Mouse (Mus musculus) spleen, adult 2 months (tissue): ENCODE results near the gene Bcl7a. TPM values are rescaled to one million over a fixed set of nuclear protein-coding genes. Genes with fewer than 3 reads are reported as not detected.

Source experiments
- DNase-seq, 2 experiments: peaks; one replicate each; pipeline versions ENCODE4 v3.0.0 to v3.0.0-alpha.2; 2012 to 2021; ENCODE audit warnings: low spot score in 2 of 2, low read depth in 1 of 2
- H3K27ac ChIP-seq: fragments of 200-500 bp; 2 replicates; pipeline ENCODE4 v1.5.1; 2012; ENCODE audit warnings: low read length, inconsistent platforms; ENCODE audit not compliant: insufficient read depth
- H3K27me3 ChIP-seq: fragments of 200-500 bp; 2 replicates; pipeline ENCODE4 v1.6.1; 2012; ENCODE audit warnings: mild to moderate bottlenecking, moderate library complexity, low read length, inconsistent platforms; ENCODE audit not compliant: control insufficient read depth, insufficient read depth
- H3K36me3 ChIP-seq: fragments of 200-500 bp; 2 replicates; pipeline ENCODE4 v1.6.1; 2012; ENCODE audit warnings: mild to moderate bottlenecking, low read length, inconsistent platforms; ENCODE audit not compliant: control insufficient read depth, insufficient read depth
- H3K4me1 ChIP-seq: fragments of 200-500 bp; 2 replicates; pipeline ENCODE4 v1.6.1; 2011; ENCODE audit warnings: inconsistent platforms; ENCODE audit not compliant: control insufficient read depth, insufficient read depth, insufficient read length
- H3K4me3 ChIP-seq: fragments of 200-500 bp; 2 replicates; pipeline ENCODE4 v1.5.1; 2011; ENCODE audit warnings: mild to moderate bottlenecking, inconsistent platforms; ENCODE audit not compliant: insufficient read depth, insufficient read length; ENCODE audit errors: extremely low read depth
- CTCF ChIP-seq: fragments of 200-500 bp; IDR thresholded peaks from 2 replicates; pipeline ENCODE4 v1.5.1; 2011; ENCODE audit warnings: mild to moderate bottlenecking, inconsistent platforms; ENCODE audit not compliant: insufficient read depth, insufficient read length, insufficient replicate concordance; ENCODE audit errors: extremely low read depth
- POLR2A ChIP-seq: fragments of 200-500 bp; IDR thresholded peaks from 2 replicates; pipeline ENCODE4 v1.6.1; 2011; ENCODE audit warnings: low read depth, low read length, inconsistent platforms
- WGBS: fragments of 180-500 bp; shearing (Covaris S2); methylation state at CpG from one replicate; pipeline ENCODE4 v1.1.7; 2018; 5-methylcytosine and 5-hydroxymethylcytosine counted together
- polyA plus RNA-seq: library from polyadenylated mRNA; depleted of rRNA; stranded (reverse); fragments of >200 nt; gene quantifications from 2 replicates; pipeline ENCODE4 v1.2.3, GENCODE M21; 2012

Gene Bcl7a
- polyA plus RNA-seq, 1 experiment = 12.4 TPM

GRCm38 (mm10) chr5:123345853-123346654 is 2.4 kb downstream of the Bcl7a start:
- peak overlapping the region; percentile 99; the same call in 1 of the 2 replicates for H3K4me3 ChIP-seq
- peaks cover 22% of the 10 kb centered on the region for H3K4me1 ChIP-seq
- H3K27ac ChIP-seq = peak overlapping the region; percentile 96
- DNase-seq = peak in 1 of 2 experiments; percentile 36
- WGBS = 5% methylated on average over 22 of the region's 22 CpGs
- H3K36me3 ChIP-seq = no peaks in the 10 kb centered on the region
- no peak for TF ChIP-seq CTCF
- TF ChIP-seq POLR2A = no peak
- no peaks in the 10 kb centered on the region for H3K27me3 ChIP-seq

- peak overlapping the region; percentile 36 for H3K27ac ChIP-seq
These were observed 3.2 kb downstream of the Bcl7a start for GRCm38 (mm10) chr5:123346701-123347270.

GRCm38 (mm10) chr5:123347985-123348384 is 4.4 kb downstream of the Bcl7a start:
- H3K27me3 ChIP-seq = no peaks in the 10 kb centered on the region
- H3K4me3 ChIP-seq = no peak overlapping the region
- H3K36me3 ChIP-seq = no peaks in the 10 kb centered on the region
- no peak for DNase-seq
- no peak overlapping the region for H3K27ac ChIP-seq
- no peak for TF ChIP-seq CTCF
- TF ChIP-seq POLR2A = no peak
- 79% methylated on average over 2 of the region's 2 CpGs for WGBS
- peaks cover 22% of the 10 kb centered on the region for H3K4me1 ChIP-seq

More at GRCm38 (mm10) chr5:123346701-123347270, 3.2 kb downstream of the Bcl7a start:
- 69% methylated on average over 7 of the region's 7 CpGs for WGBS
- TF ChIP-seq CTCF (no peak), POLR2A (no peak)
- Histone ChIP-seq H3K4me3 (no peak overlapping the region), H3K4me1 (peaks cover 22% of the 10 kb centered on the region), H3K36me3 (no peaks in the 10 kb centered on the region), H3K27me3 (no peaks in the 10 kb centered on the region)
- DNase-seq = no peak

GRCm38 (mm10) chr5:123350386-123350785 is 6.8 kb downstream of the Bcl7a start:
- Histone ChIP-seq H3K4me3 (no peak overlapping the region), H3K36me3 (peaks cover 3% of the 10 kb centered on the region; the same call in 1 of the 2 replicates), H3K4me1 (peaks cover 18% of the 10 kb centered on the region; the same call in 1 of the 2 replicates), H3K27ac (peak overlapping the region; percentile 36; the same call in 1 of the 2 replicates), H3K27me3 (no peaks in the 10 kb centered on the region)
- WGBS = 45% methylated on average over 10 of the region's 10 CpGs
- peak in 1 of 2 experiments; percentile 31 for DNase-seq
- no peak for TF ChIP-seq CTCF
- TF ChIP-seq POLR2A = no peak

GRCm38 (mm10) chr5:123355918-123356317 is 12.3 kb downstream of the Bcl7a start:
- Histone ChIP-seq H3K4me1 (no peaks in the 10 kb centered on the region), H3K27ac (no peak overlapping the region), H3K4me3 (no peak overlapping the region), H3K36me3 (peaks cover 13% of the 10 kb centered on the region; the same call in 1 of the 2 replicates), H3K27me3 (no peaks in the 10 kb centered on the region)
- no peak for DNase-seq
- TF ChIP-seq POLR2A (no peak), CTCF (no peak)
- WGBS = 93% methylated on average over 11 of the region's 11 CpGs

- no peak for DNase-seq
- no peaks in the 10 kb centered on the region for H3K4me1 ChIP-seq
- H3K4me3 ChIP-seq = no peak overlapping the region
- H3K36me3 ChIP-seq = peaks cover 18% of the 10 kb centered on the region
- no peak overlapping the region for H3K27ac ChIP-seq
- 94% methylated on average over 4 of the region's 4 CpGs for WGBS
- H3K27me3 ChIP-seq = no peaks in the 10 kb centered on the region
- TF ChIP-seq CTCF (no peak), POLR2A (no peak)
These were observed 13.6 kb downstream of the Bcl7a start for GRCm38 (mm10) chr5:123357253-123357652.
